Mouse (Mus musculus) ES-E14 (cell line): Measurements from ENCODE around the gene Dpf3.

Experiments
- MAFK ChIP-seq: IDR thresholded peaks from 2 replicates; pipeline ENCODE4 v1.6.1; 2014; ENCODE audit warnings: mild to moderate bottlenecking, low read depth, low read length, inconsistent platforms; ENCODE audit not compliant: insufficient read depth
- ZC3H11A ChIP-seq: IDR thresholded peaks from 2 replicates; pipeline ENCODE4 v1.6.1; 2012; ENCODE audit warnings: low read depth, mild to moderate bottlenecking, inconsistent platforms, low read length, borderline replicate concordance

- TF ChIP-seq ZC3H11A (no peak), MAFK (no peak)
Measured at GRCm38 (mm10) chr12:83314666-83315065, 172.8 kb downstream of the Dpf3 start.
